Mouse (Mus musculus): ENCODE measurements around the gene Plod3.
A peak's percentile ranks its signal among the peaks of the same experiment; 100 is the strongest.
"Not testable (repeated sequence)": the region's sequence is repeated elsewhere in the genome, so short reads cannot be mapped to it uniquely, and the experiment has no call there.

Gene Plod3

DNA sequence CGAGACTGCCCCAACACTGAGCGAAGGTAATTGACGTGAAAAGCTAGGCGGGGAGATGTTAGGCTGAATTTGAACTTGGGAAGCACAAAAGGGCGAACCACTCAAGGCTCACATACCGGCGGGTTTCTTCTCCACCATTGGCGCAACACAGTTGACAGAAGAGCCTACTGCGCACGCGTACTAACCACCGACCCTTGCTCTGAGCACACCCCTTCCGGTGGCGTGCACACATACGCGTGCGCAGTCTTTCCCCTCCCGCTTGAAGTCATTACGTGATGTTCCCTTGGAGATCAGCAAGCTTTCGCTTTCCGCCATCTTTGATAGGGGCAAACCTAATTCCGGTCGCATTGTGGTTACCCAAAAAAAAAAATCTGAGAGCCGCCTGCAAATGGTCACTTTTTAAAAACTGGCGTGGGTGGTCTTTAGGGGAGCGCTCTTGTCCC is at the start of gene Plod3:
Gene Plod3, plus strand, starts transcription at position 325 of the 443 bp plus-strand sequence.
- DNase-seq (ENCODE audit: low read depth): peak; percentile 99

DNA sequence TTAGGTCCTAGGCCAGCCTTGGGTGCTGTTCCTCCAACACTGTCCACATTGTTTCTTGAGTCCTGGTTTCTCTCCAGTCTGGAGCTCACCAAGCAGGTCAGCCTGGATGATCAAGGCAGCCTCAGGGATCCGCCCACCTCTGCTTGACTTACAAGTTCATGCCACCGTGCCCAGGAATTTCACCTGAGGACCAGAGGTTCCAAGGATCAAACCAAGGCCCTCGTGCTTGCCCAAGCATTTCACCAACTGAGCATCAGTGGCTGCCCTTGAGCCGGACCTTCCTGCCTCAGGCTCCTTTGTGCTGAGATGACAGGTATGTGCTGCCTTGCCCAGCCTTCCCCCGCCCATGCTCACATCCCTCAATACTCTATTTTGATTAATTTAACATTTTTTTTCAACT is 49.2 kb upstream of the Plod3 start:
- DNase-seq (ENCODE audit: low read depth): no peak

DNA sequence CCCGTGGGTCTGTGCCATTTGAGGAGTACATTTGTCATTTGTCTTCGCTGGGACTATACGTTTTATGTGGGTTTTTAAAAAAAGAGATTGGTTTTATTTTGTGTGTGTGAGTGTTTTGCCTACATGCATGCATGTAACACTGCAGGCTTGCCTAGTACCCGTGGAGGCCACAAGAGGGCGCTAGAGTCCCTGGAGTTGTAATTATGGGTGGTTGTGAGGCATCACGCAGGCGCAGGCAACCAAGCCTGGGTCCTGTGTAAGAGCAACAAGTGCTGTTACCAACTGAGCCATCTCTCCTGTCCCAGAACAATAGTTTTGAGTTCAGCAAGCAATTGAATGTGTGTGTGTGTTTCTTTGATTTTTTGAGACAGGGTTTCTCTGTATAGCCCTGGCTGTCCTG is 47.5 kb upstream of the Plod3 start:
- DNase-seq (ENCODE audit: low read depth): peak; percentile 27

DNA sequence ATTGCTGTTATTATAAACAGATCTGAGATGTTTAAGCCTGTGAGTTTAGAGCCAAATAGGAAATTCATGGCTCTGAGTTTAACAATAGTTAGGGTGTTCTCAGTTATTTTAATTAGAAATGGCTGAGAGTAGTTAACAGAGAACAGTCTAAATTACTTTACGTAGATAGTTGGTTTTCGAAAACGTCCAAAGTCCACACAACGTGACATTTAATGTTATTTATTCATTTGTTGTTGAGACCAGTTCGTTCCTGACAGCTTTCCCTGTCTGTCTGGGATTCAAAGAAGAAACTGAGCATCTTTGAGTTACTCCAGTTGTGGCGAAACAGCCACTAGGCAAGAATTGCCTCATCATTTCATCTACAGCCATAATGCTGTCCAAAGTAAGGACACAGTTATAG is 46.8 kb upstream of the Plod3 start:
- DNase-seq (ENCODE audit: low read depth): not testable (repeated sequence)

DNA sequence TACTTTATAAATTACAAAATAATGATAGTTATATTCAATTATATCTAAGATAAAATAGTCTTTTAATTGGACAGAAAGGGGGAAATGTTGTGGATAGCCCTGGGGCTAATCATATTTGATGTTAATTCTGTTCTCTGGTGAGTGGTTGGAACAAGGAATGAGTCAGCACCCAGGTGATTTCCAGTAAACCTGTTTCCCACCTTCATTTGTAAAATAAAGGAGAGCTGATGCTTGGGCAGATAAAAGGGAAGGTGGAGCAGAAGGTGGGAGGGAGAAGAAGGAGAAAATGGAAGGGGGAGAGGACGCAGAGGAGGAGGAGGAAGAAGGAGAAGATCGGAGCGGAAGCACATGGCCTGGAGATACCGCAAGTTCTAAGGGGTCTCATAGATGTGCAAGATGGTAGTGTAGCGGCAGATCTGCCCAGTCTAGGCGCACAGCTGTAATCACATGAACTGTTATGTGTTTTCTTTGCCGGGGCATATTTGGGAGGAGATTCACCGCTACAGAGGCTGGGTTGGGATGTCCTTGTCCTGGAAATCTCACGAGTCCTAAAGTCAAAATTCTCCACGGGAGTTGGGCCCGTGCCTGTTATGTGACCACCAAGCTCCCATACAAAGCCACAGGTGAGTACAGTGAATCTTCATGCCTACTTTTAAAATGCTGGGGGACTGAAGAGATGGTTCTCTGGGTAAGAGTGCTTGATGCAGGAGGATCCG is 45.8 kb upstream of the Plod3 start:
- no peak for DNase-seq (ENCODE audit: low read depth)

DNA sequence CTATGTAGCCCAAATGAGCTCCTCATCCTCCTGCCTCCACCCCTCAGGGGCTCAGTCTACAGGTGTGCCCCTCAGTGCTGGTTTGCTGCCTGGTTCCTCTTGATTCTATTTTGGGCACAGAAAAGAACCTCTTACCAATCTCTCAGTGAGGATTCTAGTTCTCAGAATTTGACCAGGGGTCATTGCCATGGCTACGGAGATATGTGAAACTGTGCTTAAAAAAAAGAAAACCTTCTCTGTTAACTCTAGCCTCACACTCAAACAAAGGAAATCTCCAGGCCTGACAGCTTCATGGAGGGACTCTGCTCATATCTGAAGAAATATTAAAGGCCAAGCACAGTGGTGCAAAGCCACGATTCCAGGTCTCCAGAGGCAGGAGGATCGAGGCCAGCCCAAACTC is 44.0 kb upstream of the Plod3 start:
- no peak for DNase-seq (ENCODE audit: low read depth)

DNA sequence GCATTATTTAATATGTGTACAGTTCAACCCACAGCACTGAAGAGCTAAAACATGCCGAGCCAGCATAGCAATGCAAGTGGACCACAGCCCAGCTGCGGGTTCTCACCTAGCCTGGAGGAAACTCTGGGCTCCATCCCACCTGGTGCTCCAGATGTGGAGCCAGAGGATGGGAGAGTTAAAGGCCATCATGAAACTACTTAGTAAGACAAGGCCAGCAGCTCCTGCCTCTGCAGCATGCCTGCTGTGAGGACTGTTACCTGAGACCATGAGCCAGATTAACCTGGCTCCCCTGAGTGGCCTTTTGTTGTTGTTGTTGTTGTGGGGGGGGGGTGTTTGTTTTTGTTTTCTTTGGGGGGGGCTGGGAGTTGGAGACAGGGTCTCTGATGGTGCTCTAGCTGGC is 43.4 kb upstream of the Plod3 start:
- no peak for DNase-seq (ENCODE audit: low read depth)

DNA sequence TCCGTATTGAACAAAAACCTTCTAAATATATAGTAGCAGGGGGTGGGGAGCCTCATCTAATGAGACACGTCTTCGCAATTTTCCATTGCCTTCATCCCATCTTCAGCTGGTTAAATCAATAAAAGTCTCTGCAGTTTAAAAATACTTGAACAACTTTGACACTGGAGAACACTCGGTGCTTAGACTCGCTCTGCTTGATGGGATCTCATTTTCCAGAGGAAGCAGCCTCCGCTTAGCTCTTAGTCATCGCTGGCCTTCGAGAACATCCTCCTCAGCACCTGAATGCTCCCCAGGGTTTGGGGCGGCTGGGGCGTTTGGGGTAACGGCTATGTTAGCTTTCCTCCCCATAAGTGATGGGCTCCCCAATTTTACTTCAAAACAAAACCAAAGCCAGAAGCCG is 41.7 kb upstream of the Plod3 start:
- no peak for DNase-seq (ENCODE audit: low read depth)

DNA sequence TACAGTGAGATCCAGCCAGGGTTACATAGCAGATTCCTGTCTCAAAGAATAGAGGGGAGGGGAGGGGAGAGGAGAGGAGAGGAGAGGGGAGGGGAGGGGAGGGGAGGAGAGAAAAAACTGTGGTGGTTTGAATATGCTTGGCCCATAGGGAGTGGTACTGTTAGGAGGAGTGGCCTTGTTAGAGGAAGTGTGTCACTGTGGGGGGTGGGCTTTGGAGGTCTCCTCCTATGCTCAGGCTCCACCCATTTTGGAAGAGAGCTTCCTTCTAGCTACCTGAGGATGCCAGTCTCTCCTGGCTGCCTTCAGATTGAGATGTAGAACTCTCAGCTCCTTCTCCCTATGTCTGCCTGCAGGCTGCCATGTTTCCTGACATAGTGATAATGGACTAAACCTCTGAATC is 38.9 kb upstream of the Plod3 start:
- no peak for DNase-seq (ENCODE audit: low read depth)

DNA sequence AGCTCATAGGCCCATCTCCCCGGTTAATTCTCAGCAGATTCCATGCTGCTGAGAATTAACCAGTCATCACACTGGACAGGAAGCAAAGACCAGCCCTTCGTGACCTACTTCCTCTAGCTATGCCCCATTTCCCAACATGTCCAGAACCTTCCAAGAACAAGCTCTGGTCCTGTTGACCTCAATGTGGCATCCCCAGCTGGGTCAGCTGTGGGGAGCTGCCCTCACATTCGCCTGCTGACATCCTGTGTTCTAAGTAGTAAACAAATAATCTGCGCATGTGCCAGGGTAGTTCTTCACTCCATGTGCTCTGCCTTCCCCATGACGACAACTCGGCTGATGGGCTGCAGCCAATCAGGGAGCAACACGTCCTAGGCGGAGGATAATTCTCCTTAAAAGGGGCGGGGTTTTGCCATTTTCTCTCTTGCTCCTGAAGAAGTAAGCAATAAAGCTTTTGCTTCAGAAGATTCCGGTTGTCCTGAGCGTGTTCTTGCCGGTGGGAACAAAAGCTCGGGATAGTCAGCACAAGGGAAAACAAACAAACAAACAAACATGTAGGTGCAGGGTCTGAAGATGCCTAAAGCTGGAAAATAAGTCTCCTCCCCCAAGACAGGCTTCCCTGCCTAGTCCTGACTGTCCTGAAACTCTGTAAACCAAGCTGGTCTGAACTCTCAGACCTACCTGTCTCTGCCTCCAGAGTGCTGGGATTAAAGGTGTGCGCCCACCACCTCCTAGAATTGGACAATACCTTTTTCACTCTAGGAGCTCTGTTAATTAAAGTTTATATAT is 37.1 kb upstream of the Plod3 start:
- DNase-seq (ENCODE audit: low read depth): peak; percentile 47

DNA sequence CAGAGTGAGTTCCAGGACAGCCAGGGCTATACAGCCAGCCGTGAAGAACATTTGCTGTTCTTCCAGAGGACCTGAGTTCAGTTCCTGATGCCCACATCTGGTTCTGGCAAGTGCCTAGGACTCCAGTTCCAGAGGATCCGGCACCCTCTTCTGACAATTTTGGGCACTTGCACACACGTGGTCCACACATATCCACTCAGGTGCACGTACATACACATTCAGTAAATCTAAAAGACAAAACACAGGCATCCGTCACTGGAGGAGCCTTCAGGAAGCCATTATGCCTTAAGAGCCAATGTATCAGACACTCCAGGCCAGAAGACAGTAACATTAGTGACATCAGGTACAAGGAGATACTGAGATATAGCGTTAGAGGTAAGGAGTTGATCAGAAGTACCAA is 36.3 kb upstream of the Plod3 start:
- no peak for DNase-seq (ENCODE audit: low read depth)

DNA sequence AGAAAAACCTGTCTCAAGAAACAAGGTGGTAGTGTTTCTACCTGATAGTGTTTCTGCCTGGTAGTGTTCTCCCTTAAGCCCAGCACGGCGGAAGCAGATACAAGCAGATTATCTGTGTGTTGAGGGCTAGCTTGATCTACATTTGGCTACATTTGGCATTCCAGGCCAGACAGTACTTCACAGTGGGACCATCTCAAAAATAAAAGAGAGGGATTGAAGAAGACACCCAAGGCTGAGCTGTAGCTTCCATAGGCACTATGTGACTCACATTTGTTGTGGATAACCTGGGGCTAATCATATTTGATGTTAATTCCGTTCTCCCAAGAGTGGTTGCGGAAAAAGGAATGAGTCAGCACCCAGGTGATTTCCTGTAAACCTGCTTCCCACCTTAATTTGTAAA is 34.7 kb upstream of the Plod3 start:
- DNase-seq (ENCODE audit: low read depth): peak; percentile 21

DNA sequence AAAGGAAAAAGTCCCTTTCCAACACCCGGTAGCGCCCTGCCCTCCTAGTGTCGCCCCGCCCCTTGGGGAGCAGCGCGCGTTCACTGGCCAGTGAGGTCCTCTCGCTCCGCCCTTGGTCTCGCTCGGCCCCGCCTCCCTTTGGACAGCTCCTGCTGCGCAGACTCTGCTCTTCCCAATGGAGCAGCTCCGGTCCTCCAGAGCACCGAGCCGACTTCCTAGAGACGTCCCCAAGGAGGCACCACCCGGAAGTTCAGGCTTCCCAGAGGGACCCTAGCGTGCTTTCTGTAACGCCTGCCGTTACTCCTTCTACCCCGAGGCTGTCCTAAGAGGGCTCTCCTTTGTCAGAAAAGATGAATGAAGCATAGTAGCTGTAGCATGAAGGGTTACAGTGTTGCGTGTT is 33.8 kb upstream of the Plod3 start, which contains the start of gene Fis1:
Gene Fis1, plus strand, starts transcription at position 261 of the 400 bp plus-strand sequence.
- DNase-seq (ENCODE audit: low read depth): peak; percentile 98

DNA sequence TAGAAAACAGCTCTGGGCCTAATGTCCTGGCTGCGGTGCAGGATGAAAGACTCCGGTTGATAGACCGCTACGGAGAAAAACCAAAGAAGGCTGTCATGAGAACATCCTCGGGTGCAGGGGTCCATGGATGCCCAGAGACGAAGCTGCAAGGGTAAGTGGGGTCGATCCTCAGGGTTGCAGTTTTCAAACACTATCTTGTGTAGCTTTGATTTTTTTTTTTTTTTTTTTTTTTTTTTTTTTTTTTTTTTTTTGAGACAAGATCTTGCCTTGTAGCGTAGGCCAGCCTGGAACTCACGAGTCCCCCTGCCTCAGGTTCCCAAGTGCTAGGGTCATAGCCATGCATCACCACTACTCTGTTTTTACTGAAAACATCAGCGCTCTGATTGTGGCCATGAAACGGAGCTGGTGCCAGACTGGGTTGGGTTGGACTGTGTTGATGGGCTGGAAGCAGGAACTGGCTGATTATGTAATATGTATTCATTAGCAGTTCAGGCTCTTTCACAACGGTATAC is 33.3 kb upstream of the Plod3 start:
- peak; percentile 70 for DNase-seq (ENCODE audit: low read depth)

DNA sequence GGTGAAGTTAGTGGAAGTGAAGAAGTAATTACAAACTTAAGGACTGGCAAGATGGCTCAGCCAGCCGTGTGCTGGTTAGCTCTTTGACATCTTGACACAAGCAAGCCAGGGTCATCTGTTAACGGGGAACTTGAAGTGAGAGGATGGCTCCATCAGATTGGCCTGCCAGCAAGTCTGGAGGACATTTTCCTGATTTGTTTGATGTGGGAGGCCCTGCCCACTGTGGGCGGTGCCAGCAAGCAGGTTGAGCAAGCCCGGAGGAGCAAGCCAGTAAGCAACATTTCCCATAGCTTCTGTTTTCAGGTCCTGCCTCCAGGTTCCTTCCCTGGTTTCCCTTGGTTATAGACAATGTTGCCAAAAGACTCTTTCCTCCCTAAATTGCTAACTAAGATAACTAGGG is 31.2 kb upstream of the Plod3 start:
- DNase-seq (ENCODE audit: low read depth): peak; percentile 23

DNA sequence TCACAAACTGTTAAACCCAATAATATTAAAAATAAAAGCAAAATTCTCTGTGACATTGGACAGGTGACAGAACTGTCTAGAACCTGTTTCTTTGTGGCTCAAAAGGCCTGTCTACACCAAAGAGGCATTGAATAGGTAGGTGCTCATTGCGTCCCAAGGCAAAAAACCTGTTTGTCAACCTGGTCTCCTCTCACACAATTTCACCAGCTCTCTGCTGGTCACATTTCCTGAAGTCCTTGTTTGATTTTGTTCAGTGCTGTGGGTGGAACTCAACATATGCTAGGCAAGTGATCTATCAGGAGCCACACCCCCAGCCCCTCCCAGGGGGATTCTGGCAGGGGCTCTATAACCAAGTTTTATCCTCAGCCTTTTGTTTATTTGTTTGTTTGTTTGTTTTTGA is 29.6 kb upstream of the Plod3 start:
- DNase-seq (ENCODE audit: low read depth): no peak

DNA sequence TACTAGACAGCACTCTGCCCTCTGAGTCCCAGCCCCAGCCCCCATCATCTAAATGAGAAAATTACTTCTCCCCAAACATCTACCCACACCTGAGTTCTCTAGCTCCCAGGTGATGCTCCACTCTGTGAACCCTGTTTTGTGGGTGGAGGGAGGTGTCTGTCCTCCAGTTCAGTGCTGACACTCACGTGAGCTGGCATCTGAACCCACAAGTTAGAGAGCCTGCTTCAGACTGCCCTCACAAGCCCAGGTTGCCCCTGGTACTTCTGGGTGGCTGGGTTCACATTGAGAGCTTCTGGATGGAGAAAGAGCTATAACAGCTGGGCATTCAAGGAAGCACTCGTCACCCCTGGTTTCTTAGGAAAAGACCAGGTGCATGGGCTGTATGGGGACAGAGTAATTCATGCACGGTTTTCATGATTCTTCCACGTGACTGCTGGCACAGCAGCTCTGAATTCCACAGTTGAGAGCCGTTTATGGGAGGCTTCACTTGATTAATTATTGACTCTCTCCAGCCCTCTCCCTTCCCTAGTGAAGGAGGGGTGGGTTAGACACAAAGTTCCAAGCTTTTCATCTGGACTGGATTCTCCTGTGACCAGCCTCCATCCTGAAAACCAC is 27.7 kb upstream of the Plod3 start:
- no peak for DNase-seq (ENCODE audit: low read depth)

DNA sequence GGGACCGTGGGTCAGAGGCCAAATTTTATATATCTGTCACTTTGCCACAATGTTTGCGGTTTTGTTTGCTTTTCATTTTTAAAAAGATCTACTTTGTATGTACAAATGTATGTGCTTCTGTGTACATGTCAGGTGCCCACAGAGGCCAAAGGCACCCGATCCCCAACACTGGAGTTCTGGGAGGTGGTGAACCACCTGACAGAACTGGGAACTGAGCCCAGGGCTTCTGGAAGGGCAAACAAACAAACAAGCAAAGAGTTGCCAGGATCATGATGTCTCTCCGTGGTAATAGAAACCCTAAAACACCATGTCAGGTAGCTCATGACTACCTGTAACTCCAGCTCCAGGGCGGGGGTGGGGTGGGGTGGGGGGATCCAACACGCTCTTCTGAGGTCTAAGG is 26.8 kb upstream of the Plod3 start:
- DNase-seq (ENCODE audit: low read depth): no peak

DNA sequence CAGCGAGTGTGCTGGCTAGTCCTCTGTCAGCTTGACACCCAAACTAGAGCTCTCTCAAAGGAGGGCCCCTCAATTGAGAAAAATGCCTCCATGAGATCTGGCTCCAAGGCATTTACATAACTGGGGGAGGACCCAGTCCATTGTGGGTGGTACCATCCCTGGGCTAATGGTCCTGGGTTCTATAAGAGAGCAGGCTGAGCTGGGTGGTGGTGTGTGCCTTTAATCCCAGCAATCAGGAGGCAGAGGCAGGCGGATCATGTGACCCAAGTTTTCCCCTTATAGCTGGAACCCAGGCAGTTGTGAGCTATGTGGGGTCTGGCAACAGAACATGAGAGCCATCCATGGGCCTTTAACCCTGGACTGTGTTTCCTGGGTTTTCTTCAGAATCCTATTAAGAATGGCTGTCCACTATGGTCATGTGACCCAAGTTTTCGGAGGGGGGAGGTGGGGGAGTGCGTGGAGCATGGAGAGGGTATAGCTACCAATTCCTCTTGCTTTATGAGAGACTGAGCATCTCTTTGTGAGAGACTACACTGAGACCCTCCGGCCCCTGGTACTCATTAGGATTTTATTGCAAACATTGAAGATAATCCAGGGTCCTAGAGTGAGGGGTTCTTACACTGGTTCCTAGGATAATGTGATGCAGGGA is 25.4 kb upstream of the Plod3 start:
- no peak for DNase-seq (ENCODE audit: low read depth)

DNA sequence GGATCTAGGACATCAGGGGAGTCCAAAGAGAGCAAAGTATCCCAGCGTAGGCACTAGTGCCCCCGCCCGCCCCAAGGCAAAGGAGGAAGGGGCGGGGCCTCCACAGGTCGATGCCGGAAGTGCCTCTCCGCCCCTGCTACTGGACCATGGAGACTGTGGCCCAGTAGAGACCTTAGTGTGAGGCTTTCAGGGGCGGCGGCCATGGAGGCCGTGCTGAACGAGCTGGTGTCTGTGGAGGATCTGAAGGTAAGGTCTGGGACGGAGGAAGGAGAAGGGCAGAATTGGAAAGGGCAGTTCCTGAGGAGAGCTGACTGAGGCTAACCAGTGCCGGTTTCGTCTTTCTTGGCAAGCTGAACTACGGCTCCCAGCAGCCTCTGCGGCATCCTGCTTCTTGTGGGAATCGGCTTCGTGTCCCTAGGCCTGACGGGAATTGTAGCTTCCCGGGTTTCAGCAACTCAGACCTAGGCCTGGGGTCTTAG is 24.8 kb upstream of the Plod3 start:
- peak; percentile 93 for DNase-seq (ENCODE audit: low read depth)

DNA sequence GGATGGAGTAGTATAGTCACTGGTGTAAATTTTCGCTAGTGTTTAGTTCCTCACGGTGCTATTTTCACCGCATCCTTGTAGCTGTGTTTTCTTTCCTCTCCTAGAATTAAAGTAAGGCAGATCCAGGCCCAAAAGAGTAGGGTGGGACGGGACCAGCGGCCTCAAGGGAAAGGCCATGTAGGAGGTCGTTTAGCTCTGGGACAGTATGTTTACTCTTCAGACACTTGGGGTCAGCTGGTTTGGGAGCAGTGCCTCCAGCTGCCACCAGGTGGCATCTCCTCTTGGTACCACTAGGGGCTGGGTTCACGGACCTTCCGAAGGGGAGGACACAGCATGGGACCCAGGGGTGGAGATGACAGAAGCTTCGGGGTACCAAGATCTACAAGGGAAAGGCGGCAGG is 24.3 kb upstream of the Plod3 start:
- DNase-seq (ENCODE audit: low read depth): peak; percentile 84

DNA sequence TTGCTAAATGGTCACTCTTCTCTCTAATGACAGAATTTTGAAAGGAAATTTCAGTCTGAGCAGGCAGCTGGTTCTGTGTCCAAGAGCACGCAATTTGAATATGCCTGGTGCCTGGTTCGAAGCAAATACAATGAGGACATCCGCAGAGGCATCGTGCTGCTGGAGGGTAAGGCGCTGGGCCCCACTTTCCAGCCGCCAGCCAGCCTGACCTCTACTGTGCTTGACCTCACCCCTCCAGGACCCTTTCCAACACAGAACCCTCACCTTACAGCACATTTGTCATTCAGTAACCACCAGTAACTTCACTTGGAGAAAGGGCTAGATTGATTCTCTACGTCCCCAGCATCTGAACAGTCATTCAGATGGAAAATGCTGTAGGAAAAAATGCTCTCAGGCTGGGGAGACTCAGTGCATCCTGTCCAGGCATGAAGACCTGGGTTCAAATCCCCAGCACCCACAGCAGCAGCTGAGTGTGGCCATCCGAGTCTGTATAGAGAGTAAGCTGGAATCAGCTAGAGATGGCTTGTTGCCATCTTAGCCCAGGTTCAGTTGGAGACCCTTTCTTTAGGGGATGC is 23.8 kb upstream of the Plod3 start:
- DNase-seq (ENCODE audit: low read depth): no peak
